Mouse (Mus musculus) layer of hippocampus, postnatal 14 days (tissue): Measurements from ENCODE around the gene Nop2. TPM values are rescaled to one million over a fixed set of nuclear protein-coding genes. Genes with fewer than 3 reads are reported as not detected.

ENCODE experiments used
- DNase-seq, 2 experiments: peaks; one replicate each; pipeline ENCODE4 v3.0.0; 2021 to 2022; ENCODE audit warnings: low spot score in 2 of 2, mixed read lengths in 1 of 2
- microRNA-seq, 2 experiments: library from miRNA; unstranded; fragments of <30 nt; microRNA quantifications; one replicate each; pipeline ENCODE4 v1.2.0; 2021
- total RNA-seq, 2 experiments: library from RNA; stranded (reverse); gene quantifications; 2 replicates each; pipeline ENCODE4 v1.2.3; 2021

Gene Nop2
- total RNA-seq, 2 experiments from 2014 or later, result 29.2 to 30.5 TPM

DNA sequence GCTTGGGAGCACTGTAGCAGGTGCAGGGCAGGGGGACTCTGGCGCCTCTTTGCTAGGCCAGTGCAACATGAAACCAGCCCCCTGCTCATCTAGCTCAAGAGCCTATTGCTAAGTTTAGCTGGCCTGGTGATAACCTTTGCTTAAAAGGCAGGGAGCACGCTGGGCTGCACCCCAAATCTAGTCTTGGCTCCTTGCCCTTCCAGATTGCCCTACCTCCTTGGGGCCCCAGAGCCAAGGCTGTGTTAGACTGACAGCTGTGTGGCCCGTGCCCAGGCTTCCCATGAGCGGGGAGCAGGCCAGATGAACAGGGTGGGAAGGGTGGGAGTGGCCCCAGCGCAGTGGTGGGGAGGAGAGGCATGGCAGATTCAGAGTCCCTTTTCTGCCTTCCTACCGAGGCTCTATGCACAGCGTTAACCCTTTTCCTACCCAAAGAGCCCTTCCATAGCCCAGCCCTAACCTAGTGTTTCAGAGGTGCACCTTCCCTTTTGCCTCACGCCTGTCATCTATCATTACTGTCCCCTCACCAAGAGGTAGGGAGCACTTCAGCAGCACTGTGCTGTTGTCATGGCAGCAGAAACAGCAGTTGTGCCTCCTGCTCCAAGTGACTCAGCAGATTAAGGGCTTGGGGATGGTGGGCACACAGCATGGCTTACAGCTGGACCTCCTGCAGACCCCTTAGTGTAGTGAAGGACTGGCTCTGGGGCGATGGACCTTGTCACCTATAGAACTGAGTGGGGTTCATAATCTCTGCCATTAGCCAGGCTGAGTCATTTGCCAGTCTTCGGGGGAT is 35.3 kb downstream of the Nop2 start:
- no peak for DNase-seq

DNA sequence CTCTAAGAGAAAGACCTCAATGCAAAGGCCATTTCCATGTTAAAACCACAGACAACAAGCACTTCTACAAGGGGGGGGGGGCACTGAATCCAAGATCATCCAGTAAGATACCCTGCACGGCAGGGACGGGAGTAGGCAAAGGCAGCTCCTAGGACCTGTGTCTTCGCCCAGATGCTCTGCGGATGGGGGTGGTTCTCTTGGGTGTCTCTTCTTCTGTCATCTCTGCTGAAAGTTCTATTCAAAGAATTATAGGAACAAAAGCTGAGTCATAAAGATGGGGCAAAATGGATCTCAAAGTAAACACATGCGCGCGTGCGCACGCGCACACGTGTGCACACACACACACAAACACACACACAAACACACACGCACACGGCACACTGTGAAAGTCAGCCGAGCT is 36.4 kb downstream of the Nop2 start:
- DNase-seq, result no peak

DNA sequence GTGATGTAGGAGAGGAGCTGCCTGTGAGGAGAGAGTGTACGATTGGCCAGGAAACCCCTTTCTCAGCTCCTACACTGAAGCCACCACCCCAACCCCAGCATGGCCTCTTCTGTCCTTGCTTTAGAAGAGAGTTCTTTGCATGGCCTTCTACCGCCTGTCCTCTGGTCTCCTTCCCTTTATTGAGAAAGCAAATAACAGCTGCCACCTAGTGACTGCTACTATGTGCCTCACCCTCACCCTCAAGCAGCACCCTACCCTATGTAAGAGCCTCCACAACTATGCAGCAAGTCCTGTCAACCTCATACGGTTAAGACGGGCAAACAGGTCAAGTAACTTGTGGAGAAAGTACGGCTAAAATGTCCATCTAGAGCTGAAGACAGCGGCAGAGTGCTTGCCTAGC is 38.5 kb downstream of the Nop2 start:
- no peak for DNase-seq

DNA sequence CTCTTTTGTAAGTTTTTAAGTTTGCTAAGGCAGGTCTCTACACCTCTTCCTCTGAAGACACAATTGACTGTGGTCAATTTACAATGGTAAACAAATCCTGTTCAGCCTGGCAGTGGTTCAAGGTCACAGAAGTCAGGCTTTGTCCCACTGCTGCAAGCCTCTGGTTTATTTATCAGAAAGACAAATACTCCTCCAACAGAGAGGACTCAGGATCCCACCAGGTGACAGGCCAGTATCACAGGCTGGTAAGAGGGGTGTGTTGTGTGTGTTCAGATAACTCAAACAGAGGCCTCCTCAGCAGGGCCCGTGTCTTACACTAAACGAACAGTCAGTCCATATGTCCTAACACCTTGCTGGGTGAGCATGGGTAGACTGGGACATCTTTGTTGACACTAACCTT is 40.8 kb downstream of the Nop2 start:
- no peak for DNase-seq

DNA sequence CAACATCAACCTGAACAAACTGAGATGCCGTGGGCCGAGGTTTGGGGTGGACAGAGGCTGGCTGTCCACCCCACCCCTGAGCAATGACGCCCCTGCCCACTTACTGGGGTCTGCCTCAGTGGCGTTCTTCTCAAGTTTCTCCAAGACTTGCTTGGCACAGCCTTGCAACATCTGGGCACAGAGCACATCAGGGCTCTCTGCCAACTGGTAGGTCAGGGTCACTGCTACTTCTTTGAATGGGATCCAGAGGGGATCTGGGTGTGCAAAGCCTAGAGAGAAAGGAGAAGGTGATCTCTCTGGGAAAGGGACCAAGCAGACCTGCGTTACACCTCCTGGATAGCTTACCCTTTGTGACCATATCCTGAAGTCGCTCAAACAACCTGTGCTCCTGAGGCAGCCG is 41.5 kb downstream of the Nop2 start:
- DNase-seq, result no peak

DNA sequence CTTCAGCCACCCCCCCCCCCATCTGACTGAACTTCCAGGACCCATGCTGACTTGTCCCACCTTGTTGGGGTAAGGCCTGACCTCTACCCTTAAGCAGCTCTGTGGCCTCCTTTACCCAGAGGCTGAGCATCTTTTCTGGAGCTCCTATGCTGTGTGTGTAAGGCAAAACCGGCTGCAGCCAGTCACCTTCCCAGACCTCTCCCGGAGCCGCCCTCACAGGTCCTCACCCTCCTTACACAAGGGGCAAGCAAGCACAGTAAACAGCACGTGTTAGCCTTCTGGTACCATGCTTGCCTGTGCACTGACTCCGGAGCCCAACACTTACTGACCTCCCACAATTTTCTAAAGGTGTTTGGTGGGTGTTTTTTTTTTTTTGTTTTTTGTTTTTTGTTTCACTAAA is 43.8 kb downstream of the Nop2 start:
- DNase-seq, result no peak

DNA sequence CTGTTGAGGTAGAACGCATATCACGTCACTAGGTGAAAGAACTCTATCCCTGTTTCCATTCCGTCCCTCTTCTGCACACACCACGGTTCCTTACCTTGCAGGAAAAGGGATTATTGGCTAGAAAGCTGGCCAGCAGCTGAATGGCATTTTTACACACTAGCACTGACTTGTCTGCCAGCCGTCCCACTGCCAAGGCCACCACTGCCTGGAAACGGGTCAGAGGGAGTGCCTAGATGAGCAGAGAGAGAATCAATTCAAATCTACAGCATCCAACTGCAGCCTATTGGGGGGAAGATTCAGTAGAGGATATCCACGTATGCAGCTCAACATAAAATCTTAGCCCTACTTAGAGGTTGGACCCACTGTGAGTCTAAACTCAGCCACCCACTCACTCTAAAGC is 47.9 kb downstream of the Nop2 start:
- DNase-seq, result no peak

DNA sequence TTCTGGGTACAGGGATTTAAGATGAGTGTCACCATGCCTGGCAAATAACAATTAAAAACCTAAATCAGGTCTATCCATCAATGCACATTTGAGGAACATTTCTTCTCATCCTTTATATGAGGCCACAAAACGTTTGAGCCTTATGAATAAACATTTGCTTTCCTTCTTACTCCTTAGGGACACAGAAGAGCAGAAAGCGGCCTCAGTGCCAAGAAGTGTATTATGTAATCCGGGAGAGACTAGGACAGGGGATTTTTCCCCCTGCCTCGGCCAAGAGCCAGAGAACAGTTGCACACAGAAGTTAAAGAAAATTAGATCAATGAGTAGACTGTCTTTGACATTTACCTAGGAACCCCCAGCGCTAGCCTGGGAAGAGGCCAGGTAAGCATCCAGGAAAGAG is 50.4 kb downstream of the Nop2 start:
- no peak for DNase-seq

DNA sequence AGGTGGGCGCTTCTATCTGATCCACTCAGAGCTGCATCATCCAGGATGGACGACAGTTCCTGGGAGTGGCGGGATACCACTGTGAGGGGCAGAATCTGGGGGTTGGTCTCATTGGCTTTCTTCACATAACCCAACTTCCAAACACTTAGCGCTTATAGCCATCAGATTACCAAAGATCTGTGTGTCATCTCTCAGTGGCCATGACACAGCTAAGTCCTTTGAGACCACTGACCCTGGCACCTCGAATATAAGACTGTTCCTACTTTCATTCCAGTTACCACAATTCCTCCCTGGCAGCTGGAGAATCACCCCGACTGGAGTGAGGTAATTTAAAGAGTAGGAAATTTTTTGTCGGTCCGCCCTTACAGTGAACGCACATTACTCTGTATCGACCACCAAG is 54.5 kb downstream of the Nop2 start:
- DNase-seq, result no peak

DNA sequence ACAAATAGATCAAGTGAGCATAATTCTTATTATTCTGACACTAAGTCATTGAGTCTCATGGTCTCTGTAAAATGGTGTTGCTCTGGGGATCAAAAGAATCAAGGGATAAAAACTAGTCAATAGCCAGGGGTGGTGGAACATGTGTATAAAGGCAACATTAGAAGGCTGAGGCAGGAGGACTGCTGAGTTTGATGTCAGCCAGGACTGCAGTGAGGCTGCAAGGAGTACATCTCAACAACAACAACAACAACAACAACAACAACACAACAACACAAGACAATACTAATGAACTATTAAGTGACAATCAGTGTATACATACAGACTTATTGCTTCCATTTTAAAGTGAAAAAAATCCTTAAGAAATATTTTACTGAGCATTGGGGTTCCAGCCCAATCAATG is 59.1 kb downstream of the Nop2 start:
- DNase-seq, result no peak

DNA sequence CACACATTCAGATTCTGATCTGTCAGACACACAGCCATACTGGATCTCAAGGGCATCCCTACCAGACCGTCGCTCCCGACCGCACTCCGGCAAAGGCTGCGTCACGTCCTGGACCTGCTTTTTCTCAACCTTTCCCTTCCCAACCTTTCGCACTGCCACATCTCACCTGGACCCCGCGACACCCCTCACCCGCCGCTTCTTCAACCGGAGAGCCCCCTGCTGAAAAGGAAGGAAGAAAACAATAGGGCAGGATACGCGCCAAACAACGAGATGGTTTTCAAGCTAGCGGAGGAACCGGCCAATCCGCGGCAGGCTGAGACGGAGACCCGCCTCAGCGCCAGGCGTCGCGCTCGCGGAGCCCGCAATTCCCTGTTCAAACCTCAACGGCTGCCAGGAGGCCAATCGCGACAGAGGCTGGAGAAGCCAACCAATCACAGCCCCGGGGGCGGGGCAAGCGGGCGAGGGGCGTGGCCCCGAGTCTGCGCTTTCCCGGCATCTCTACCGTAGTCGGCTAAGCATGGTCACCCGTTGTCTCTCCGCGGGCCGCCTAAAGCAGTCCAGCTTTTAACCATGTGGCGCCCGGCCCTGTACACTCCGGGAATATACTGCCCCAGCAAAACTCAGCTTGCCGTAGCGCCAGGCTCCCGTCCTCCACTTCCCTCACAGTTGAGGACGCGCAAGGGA is 59.8 kb downstream of the Nop2 start, which contains the start of the genes Ncapd2 and Mrpl51:
TSS of gene Ncapd2 (minus strand) at position 370 of the 684 bp plus-strand sequence.
TSS of gene Mrpl51 (plus strand) at position 470 of the 684 bp plus-strand sequence.
- peak; percentile 98 for DNase-seq

DNA sequence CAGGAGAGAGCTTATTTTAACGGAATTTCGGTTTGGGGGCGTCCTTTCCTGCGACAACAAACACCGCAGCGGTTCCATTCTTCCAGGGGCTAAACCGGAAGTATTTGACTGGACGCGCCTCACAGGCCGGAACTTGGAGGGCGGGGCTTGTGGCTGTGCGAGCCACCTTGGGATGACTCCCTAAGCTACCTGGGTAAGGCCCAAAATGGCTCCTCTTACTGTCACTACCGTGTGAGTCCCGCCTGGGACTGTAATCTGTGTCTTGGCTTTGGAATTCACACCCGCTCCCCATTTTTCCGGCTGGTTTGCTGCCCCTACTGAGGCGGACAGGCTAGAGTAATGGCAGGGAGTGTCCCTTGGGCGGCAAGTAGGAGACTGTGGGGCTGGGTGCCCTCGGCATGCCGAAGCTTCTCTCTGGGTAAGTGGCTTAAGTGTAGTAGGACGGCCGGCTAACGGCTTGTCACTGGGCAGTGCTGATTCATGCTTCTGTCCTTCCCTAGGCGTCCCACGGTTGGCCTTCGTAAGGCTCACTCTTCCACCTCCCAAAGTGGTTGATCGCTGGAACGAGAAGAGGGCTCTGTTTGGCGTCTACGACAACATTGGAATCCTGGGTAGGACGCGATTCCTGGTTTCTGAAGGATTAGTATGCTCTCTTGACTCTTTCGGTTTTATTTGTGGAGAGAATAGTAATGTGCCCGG is 60.5 kb downstream of the Nop2 start:
- peak; percentile 93 to 94 for DNase-seq

DNA sequence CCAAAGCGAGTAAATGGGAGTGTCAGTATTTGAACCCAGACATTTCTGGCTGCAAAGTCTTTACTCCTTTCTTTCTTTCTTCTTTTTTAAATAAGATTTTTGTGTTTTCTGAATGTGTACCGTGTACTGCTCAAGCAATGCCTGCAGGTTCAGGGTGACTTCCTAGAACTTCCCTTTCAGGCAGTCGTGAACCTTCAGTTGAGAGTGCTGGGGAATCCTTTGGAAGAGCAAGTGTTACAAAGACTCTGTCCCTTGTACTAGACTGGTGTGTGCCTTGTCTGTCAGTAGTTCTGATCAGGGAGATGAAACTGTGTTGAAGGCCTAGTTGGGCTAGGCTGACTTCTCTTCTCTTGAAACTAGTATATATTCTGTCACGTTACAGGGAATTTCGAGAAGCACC is 61.1 kb downstream of the Nop2 start:
- no peak for DNase-seq

DNA sequence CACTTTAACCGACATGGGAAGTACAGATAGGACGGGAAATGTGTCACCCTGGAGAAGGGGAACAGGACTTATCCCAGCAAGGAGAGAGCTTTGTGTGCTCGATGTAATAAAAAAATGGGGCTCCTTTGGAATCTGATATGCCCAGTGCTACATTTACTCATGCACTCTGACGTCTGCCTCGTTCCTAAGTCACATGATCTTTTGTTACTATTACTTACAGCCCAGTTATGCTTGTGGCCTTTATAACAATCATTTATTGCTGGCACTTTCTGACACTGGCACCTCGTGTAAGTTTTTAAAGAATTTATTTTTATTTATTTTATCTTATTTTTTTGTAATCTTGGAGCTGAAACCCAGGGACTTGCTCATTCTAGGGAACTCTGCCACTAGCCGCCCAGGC is 61.7 kb downstream of the Nop2 start:
- no peak for DNase-seq

Small RNA genes within 50 kb of the gene (microRNA-seq; reads per million reads assigned to microRNA genes)
- gene Mir7045, result 1.6 to 2.5 reads per million in 2 experiments

Other genes starting within 250 kb of the Nop2 start
- gene Cd4, start 243.7 kb upstream of the Nop2 start, total RNA-seq, result under 1 TPM; 0.29 to 0.58 TPM
- gene Lag3, start 220.2 kb upstream of the Nop2 start, total RNA-seq, result 1 to 10 TPM; 2.6 to 3.0 TPM
- gene Ptms, start 211.8 kb upstream of the Nop2 start, total RNA-seq, result 1,000 to 10,000 TPM; 1,231 to 1,331 TPM
- gene Mlf2, start 200.5 kb upstream of the Nop2 start, total RNA-seq, result 100 to 1,000 TPM; 681 to 696 TPM
- gene Cops7a, start 166.4 kb upstream of the Nop2 start, total RNA-seq, result 100 to 1,000 TPM; 125 to 128 TPM
- 100 to 1,000 TPM; 119 to 120 TPM for gene Pianp, start 135.2 kb upstream of the Nop2 start, total RNA-seq
- 10 to 100 TPM; 41.9 to 49.2 TPM for gene Zfp384, start 122.8 kb upstream of the Nop2 start, total RNA-seq
- gene Ing4, start 92.1 kb upstream of the Nop2 start, total RNA-seq, result 10 to 100 TPM; 62.5 to 62.6 TPM
- 1 to 10 TPM; 6.2 to 8.1 TPM for gene Acrbp, start 82.2 kb upstream of the Nop2 start, total RNA-seq
- 1 to 10 TPM in 1 of 2 experiments, under 1 TPM in 1; 0.94 to 1.6 TPM for gene Lpar5, start 64.0 kb upstream of the Nop2 start, total RNA-seq
- 100 to 1,000 TPM; 173 to 193 TPM for gene Chd4, start 35.9 kb upstream of the Nop2 start, total RNA-seq
- 10 to 100 TPM; 64.7 to 73.2 TPM for gene Iffo1, start 13.3 kb downstream of the Nop2 start, total RNA-seq
- gene Gapdh, start 34.6 kb downstream of the Nop2 start, total RNA-seq, result 1,000 to 10,000 TPM; 2,098 to 2,176 TPM
- gene Ncapd2, start 59.8 kb downstream of the Nop2 start, total RNA-seq, result 10 to 100 TPM; 26.8 to 29.8 TPM
- 10 to 100 TPM; 67.7 to 74.4 TPM for gene Mrpl51, start 59.9 kb downstream of the Nop2 start, total RNA-seq
- 10 to 100 TPM; 49.3 to 62.7 TPM for gene Vamp1, start 83.6 kb downstream of the Nop2 start, total RNA-seq
- 1 to 10 TPM; 2.9 to 3.1 TPM for gene Tapbpl, start 100.0 kb downstream of the Nop2 start, total RNA-seq
- gene Cd27, start 105.1 kb downstream of the Nop2 start, total RNA-seq, result not detected
- not detected for gene Tuba3a, start 154.1 kb downstream of the Nop2 start, total RNA-seq
- 10 to 100 TPM in 1 of 2 experiments, 1 to 10 TPM in 1; 9.8 to 13.3 TPM for gene Ltbr, start 182.0 kb downstream of the Nop2 start, total RNA-seq
- 1 to 10 TPM; 2.8 to 4.1 TPM for gene Scnn1a, start 188.8 kb downstream of the Nop2 start, total RNA-seq
- 10 to 100 TPM; 12.8 to 15.2 TPM for gene Tnfrsf1a, start 217.5 kb downstream of the Nop2 start, total RNA-seq
- not detected for gene Plekhg6, start 248.9 kb downstream of the Nop2 start, total RNA-seq